Mouse (Mus musculus) gastrocnemius, adult 8-10 months (tissue): Measurements from ENCODE around the gene Serinc5. TPM values are rescaled to one million over a fixed set of nuclear protein-coding genes. Genes with fewer than 3 reads are reported as not detected.
"Not testable (repeated sequence)": the region's sequence is repeated elsewhere in the genome, so short reads cannot be mapped to it uniquely, and the experiment has no call there.

Experiments
- DNase-seq, 2 experiments: peaks; one replicate each; pipeline ENCODE4 v3.0.0; 2022; ENCODE audit warnings: low spot score in 2 of 2
- total RNA-seq, 4 experiments: library from RNA; stranded (reverse); gene quantifications; 2 replicates each; pipeline ENCODE4 v1.2.4; 2022

The Serinc5 gene
- 1 to 10 TPM; 1.8 to 3.3 (median 2.2) TPM for total RNA-seq

DNA sequence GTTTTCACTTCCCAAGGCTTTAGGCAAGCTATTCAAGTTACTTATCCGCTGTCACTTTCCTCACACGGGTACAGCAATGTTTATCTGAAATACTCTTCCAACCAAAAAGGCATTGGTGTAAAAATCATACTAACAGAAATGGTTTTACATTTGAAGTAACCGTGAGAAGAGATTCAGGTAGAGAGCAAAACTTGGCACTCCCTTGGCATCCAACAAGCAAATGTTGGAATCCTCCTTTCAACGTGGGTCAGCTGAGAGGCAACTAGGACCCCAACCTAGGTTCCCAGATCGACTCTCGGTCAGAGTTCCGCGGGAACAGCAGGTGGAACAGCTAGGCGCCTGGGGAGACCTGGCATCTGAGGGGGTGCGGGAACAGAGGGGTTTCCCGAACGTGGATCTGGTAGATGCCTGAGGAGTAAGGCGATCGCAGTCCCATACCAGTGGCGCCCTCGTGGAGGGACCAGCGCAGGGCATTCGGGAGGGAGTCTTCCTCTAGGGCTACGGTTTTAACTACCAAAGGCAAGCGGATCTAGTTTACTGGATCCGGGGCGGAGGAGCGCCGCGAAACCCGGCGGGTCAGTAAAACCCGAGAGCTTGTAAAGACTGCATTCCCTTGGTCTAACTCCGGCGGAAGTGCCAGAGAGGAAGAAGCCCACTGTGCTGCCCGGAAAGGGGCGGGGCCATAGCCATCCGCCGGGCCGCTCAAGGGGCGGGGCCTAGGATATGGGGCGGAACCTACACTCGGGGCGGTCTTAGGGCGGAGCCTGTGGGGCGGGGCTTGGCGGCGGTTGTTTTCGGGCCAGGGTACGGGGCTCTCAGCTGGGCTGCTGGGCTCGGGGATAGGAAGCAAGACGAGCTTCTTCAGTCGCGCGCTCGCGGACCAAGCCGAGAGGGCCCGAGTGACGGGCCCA lies at the start of gene Serinc5:
Gene Serinc5, plus strand, starts transcription at position 781 of the 911 bp plus-strand sequence.
- peak; percentile 92 to 93 for DNase-seq

DNA sequence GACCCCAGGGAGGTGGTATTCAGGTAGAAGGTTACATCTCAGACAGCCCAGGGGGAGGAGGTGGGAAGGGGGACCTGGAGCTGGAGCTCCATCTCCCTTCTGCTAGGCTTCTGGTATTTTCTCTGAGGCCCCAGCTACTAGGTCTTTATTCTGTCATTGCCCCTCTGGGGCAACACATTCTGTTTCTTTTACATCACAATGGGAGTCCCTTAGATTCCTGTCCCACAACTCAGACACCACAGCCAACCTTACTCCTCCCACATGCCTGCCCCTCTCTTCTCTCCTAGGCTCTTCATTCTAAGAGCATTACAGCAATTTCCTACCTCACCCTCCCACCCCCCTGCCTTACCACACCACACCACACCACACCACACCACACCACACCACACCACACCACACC lies 34.8 kb upstream of the Serinc5 start, which contains the start of gene Spz1:
Gene Spz1, minus strand, starts transcription at position 101 of the 400 bp plus-strand sequence.
- DNase-seq, result no peak

DNA sequence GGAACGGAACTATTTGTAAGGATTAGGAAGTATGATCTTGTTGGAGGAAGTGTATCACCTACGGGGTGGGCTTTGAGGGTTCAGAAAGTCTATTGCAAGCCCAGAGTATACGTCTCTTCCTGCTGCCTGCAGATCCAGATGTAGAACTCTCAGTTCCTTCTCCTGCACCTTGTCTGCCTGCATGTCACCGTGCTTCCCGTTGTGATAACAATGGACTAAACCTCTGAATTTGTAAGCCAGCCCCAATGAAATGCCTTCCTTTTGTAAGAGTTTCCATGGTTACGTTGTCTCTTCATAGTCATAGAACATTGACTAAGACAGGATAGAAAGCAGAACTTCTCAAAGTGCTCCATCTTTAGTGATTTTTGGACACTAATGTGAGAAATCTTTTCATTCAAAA lies 34.2 kb upstream of the Serinc5 start:
- DNase-seq, result no peak

GRCm38 (mm10) chr13:92578210-92578609 lies 32.7 kb upstream of the Serinc5 start:
- DNase-seq, result no peak

DNA sequence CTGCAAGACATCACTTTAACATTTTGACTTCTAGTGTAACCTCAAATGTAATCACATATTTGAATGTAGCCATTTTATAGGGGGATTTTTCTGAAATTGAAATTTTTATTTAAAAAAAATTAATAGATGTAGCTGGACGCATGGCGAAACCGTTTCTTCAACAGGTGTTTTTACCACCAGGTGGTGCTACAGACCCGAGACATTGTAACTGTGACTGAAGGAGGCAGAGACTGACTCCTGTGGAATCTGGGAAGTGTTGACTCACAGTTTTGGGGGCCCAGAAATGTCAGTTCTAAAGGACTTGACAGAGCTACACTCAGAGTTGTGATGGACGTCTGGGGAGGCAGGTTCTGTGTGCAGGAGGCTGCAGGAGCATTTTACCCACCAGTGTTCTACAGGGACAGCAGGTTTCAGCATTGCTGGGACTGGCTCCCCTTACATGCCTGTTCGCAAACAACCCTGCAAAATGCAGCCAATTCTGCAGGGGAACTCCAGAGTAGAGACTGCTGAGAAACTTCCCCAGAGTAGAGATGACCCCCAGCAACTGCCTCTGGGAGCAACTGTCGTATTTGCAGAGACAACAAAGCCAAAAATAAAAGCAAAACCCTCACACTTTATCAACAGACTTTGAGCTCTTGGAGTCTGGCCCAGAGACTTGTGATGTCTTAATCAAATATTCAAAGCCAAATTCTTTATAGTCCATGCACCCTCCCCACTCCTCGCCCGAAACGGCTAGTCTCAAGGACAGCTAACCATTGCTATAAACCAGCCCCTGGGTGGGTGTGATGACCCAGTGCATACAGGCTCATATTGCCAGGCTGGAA lies 30.5 kb upstream of the Serinc5 start:
- DNase-seq, result peak; percentile 11 to 36

DNA sequence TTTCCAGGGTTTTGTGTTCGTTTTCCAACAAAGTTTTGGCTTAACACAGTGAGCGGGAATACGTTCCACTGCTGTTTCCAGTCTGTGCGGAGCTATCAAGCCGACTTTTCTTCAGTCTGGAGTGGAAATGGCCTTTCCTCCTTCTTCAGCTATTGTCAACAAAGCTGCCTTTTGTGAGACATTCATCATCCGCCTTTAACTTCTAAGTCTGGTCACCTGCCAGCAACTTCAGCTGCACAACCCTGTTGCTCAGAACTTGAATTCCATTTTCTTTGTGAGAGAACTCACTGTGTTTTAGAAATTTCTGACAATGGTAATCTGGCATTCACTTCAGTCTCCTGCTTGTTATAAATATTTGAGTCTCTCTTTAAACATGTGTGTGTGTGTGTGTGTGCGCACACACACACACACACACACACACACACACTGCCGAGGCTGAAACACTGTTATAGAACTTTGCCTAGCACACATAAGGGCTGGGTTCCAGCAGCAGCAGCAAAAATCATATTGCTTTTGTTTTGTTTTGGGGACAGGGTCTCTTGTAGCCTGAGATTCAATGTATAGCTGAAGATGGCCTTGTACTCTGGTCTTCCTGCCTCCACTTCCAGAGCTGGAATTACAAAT lies 26.7 kb upstream of the Serinc5 start:
- DNase-seq, result no peak

DNA sequence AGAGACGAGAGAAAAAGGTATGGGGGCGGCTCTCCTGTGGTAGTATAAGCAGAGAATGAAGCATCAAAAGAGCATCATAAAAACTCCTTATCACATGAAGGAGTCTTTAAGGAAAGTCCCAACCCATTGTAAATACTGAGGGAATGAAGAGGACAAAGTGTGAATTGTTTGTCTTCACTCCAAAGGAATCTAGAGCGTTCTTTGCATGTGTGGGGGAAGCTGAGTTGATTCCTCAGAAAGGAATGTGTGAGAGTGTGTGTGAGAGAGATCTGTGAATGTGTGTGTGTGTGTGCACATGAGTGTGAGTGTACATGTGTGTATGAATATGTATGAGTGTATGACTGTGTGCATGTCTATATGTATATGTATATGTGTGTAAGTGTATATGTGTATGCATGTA lies 22.2 kb upstream of the Serinc5 start:
- DNase-seq, result no peak

GRCm38 (mm10) chr13:92589255-92589654 lies 21.6 kb upstream of the Serinc5 start:
- no peak for DNase-seq

GRCm38 (mm10) chr13:92591225-92591624 lies 19.7 kb upstream of the Serinc5 start:
- DNase-seq, result no peak

DNA sequence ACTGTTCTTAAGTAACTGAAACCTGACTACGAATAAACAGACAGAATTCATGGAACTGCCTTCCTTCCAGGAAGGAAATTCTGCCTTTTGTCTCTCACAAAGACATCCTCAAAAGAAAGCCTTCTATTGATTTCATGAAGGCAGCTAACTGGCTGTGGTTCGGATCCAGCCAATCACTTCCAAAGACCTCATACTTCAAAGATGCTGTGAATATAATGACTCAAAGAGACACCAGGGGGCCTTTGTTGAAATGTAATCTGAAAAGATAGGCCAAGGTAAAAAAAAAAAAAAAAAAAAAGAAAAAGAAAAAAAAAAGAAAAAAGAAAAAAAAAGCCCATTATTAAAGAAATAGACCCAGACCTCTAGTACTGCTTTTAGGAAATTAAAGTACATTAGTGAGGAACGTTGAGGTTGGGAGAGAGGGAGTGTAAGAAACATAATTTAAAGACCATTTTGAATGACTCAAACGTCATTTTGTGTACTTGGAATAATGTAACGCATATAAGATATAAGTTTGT lies 18.6 kb upstream of the Serinc5 start:
- DNase-seq, result no peak

GRCm38 (mm10) chr13:92592786-92593635 lies 17.9 kb upstream of the Serinc5 start:
- no peak for DNase-seq

DNA sequence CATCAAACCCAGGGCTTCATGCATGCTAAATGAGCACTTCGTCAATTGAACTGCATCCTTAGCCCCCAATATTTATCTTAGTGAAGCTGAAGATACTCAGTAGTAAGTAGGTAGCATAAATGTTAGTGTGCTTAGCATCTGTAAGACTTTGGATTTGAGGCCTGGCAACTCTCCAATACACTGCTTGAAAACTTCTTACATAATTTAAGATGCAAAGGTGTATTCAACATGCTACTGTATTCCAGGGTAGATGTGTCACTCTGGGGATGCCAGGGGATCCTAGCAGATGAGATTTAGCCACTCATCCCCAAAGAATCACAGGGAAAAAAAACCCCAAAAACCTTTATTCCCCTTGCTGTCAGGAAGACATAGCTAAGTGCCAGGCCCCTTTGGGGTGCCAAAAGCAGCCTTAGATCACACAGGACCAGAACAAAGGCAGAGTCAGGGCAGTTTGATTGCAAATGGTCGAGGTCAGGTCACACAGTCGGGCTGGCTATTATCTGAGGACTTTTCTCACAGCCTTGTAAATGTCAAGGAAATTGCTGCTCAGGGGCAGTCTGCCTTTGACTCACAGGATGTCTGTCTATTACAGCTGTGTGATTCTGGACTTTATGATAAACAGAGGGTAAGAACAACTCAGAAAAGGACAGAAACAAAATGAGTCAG lies 17.0 kb upstream of the Serinc5 start:
- no peak for DNase-seq

DNA sequence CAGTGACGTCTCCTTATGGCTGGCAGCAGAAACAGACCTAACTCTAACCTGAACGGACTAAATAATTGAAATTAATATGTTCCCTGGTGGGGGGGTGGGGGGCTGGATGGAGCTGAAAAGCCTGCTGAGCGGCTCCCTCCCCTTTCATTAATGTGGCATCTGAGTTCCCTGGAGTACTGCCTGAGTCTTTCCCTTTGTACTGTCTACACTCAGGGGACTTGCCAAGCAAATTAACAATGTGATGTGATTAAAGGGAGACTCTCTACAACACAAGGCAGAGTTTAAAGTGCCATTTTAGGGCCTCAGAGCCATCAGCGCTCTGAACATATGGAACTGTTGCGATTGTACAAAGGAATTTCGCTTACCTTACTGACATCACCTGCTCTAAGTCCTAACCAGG lies 16.4 kb upstream of the Serinc5 start:
- DNase-seq, result no peak

DNA sequence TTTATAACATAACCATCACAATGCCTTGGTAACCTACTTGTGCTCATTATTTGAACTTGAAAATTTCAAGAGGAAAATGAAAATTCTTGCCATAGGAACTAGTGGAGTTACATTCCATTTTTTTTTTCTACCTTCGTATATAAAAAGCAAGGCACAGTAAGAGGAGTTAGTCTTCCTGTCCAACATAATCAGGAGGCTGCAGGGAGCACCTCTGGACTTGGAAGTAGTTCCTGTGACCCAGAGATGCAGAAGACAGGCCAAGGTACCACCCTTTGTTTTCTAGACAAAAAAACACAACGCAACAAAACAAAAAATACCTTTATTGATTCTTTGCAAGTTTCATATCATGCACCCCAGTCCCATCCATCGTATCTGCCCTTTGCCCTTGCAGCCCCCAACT lies 16.0 kb upstream of the Serinc5 start:
- DNase-seq, result no peak

DNA sequence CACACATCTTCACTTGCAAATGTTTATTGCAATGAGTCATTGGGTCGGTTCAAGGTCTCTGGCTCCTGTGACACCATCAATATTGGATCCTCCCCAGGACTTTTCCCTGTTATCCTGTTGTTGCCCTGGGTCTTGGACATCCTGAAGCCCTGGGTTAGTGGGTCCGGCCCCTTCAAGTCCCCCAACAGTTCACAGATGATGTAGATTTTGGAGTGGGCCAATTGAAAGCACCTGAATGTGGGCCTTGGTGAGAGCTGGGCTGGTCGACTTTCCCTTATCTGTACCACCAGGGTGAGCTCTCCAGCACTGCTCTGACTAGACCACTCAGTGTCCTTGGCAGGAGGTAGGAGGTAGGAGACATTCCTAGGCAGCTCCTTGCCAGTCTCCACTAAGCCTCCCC lies 15.5 kb upstream of the Serinc5 start:
- no peak for DNase-seq

DNA sequence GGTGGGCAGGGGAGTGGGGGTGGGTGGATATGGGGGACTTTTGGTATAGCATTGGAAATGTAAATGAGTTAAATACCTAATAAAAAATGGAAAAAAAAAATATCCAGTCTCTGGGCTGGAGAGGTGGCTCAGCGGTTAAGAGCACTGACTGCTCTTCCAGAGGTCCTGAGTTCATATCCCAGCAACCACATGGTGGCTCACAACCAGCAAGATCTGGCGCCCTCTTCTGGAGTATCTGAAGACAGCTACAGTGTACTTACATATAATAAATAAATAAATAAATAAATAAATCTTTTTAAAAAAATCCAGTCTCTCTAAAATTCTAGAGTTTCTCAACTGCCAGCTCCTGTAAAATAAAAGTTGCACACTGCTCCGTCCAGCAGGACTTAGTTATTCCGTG lies 5.6 kb upstream of the Serinc5 start:
- DNase-seq, result not testable (repeated sequence)

GRCm38 (mm10) chr13:92609486-92610310 lies 1.2 kb upstream of the Serinc5 start:
- peak in 1 of 2 experiments; percentile 23 for DNase-seq

- peak in 1 of 2 experiments; percentile 23 for DNase-seq
Measured at GRCm38 (mm10) chr13:92611254-92611784, 428 bp downstream of the Serinc5 start.

DNA sequence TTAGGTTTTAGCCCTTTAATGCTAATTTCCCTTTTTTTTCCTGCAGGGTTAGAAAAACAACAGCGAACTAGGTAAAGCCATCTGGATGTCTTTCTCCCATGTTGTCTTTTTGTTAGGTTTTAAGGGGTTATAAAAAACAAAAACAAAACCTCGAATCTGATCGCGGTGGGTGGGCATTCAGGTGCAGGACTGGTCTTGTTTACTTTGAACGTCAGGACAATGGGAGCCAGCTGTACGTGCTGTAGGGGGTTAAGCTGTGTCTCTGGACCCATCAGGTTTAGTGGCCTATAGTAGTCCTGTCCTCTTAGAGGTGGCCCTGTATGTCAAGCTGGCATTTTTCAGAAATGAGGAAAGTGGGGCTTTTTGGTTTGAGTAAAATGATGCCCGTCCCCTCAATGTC lies 1.0 kb downstream of the Serinc5 start:
- DNase-seq, result no peak
